Mouse (Mus musculus): ENCODE data around the gene Emid1.
A peak's percentile ranks its signal among the peaks of the same experiment; 100 is the strongest.
"Not testable (repeated sequence)": the region's sequence is repeated elsewhere in the genome, so short reads cannot be mapped to it uniquely, and the experiment has no call there.

The Emid1 gene

DNA sequence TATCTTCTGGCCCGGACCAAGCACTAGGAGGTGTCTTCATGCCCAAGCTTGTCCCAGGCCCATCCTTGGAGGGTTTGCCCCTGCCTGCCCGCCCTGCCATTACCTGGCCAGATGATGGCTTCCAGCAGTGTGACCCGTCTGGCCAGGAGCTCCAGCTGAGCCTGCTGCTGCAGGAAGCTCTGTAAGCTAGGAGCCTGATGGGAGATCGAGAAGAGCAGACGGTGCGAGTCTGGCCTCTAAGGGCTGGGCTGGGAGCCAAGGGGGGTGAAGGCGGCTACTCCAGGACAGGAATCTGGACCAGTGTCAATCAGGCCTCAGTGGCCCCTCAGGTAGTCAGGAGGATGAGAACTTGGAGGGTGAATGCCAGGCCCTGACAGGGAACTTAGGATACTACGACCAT lies 42.6 kb downstream of the Emid1 start:
- DNase-seq (ENCODE audit: low read depth, low spot score), result no peak

DNA sequence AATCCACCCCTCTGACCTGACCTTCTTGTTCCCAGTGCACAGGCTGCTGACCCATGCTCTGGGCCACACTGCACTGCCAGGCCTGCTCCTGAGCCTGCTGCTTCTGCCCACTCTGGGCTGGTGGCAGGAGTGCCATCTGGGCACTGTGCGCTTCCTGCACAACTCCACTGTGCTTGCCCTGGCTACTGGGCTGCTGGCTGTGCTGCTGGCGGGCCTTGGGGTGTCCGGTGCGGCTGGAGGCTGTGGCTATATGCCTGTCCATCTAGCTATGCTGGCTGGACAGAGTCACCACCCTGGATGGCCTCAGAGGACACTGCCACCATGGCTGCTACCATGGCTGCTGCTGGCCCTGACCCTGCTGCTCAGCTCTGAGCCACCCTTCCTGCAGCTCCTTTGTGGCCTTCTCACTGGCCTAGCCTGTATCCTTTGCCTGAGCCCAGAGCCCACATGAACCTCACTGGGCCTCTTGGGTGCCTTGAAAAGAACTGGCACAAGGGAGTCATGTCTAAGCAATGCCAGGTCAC lies 48.0 kb downstream of the Emid1 start:
- no peak for DNase-seq (ENCODE audit: low read depth, low spot score)

DNA sequence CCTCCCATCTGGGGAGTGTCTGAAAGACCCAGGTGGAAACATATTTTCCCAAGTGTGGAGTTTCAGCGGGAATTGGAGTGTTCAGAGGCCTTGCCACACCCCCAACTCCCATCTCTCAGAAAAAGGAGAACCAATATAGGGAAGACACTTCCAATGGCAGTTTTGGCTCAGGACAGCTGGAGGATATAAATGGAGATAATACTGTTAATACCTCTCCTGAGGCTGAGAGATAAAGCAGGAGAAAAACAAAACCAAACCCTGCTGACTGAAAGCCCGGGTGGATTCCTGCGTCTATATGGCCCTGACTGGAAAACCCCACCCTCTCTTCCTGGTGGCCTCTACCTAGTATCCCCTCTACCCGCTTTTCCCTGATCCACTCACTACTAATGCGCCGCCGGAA lies 49.7 kb downstream of the Emid1 start:
- DNase-seq (ENCODE audit: low read depth, low spot score), result no peak

DNA sequence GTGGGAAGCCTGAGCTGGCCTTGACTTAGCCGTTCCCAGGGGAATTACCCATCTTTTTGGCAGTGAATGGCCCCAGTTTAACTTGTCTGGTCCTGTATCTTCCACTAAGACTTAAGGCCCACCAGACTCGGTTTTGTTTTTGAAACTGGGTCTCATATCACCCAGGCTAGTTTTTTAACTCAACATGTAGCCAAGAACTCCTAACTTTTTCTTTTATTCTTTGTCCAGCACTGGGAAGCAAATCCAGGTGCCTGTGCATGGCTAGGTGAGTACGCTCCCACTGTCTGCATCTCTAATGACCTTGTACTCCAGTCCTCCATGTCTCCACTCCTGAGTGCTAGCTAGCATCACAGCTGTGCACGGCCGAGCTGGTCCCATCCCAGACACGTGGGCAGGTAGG lies 50.4 kb downstream of the Emid1 start:
- DNase-seq (ENCODE audit: low read depth, low spot score), result no peak

DNA sequence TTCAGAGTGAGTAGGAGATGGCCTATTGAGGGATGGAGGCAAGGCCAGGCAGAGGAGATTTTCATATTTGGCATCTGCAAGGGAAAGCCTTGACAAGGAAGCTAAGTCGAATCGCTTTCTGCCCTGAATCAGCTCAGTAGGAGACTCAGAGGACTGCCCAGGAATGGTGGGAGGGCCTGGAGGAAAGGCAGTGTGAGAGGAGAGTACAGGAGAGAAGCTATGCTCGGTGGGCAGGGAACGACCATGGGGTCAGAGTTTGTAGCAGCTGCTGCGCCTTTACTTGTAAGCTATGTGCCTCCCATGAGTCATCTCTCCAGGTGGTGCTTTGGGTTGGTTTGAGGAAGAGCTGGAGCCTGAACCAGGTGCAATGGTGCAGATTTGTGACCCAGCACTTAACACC lies 51.3 kb downstream of the Emid1 start:
- no peak for DNase-seq (ENCODE audit: low read depth, low spot score)

DNA sequence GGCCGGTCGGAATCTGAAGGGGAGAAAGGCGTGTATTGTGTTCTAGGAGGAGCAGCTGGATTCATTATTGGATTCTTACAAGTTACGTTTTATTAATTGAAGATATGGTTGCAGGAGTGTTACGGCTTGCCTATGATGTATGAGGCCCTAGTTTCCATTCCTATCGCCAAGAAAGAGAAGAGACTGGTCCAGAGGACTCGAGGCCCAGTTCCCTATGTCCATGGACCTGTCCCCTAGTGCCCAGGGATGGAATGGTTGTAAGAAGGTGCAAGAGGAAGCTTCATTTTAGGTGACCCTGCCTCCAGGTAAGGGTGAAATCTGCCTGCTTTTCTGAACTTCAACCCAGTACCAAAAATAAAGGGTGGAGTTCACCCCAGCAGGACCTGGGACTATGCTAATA lies 51.8 kb downstream of the Emid1 start:
- DNase-seq (ENCODE audit: low read depth, low spot score), result no peak

DNA sequence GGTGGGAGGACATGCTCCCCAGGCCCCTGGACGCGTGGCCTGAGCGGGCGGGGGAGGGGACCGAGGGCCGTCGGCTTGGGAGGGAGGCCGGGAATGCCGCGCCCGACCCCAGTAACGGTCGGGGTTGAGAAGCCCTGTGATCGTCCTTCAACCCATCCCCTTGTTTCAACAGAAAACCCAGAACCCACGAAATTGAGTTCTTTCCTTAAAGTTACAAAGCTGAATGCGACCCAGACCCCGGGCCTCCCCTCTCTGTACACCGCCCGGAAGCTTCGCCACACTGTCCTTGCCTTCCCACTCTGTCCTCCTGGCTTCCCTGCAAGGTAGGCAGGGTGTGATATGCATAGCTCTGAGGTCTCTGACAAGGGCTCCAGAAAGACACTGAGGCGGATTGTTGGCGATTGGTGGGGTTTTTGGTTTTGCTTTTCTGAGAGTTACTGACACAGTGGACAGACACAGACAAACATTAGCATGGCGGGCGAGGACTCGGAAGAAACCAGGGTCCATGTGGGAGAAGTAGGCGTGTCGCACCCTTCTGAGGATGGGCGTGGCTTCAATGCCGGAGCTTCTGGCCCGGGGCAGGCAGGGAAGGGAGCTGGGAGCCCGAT lies 52.4 kb downstream of the Emid1 start:
- peak; percentile 78 for DNase-seq (ENCODE audit: low read depth, low spot score)

DNA sequence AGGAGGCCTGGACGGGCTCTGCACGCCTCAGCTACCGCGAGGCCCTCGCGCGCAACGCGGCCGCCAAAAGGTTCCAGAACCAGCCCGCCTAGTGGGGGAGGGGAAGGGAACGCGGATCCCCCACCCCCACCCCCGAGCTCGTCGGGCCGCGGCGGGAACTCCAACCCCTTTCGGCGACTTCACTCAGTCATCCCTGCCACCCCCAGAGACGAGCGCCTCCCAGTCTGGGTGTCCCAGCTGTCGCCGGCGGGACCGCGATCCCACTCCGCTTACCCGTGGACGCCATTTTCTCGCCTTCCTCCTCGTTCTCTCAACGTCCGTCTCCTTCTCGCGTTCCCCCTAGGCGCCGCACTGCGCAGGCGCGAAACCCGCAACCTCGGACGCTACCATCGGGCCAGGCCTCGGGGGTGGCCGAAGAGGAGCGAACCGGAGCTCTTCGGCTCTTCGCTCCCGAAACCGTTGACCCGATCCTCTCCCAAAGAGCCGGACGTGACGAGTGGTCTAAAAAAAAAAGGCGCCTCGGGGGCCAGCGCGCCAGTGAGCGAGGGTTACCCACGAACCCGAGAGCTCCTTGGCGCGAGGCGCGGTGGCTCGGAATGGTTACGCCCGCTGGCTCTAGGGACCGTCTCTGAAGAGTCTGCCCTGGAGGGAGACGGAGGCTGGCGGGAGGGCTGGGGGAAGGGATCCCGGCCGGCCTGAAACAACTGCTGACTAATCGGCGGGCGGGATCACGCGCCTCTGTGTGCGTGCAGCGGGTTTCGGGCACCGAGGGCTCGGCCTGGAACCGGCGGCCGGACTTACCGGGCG lies 53.1 kb downstream of the Emid1 start, which contains the start of the genes Rhbdd3 and Ewsr1:
Rhbdd3 (plus strand) TSS at position 191 of the 807 bp plus-strand sequence.
Ewsr1 (minus strand) TSS at position 531 of the 807 bp plus-strand sequence.
- peak; percentile 98 for DNase-seq (ENCODE audit: low read depth, low spot score)

DNA sequence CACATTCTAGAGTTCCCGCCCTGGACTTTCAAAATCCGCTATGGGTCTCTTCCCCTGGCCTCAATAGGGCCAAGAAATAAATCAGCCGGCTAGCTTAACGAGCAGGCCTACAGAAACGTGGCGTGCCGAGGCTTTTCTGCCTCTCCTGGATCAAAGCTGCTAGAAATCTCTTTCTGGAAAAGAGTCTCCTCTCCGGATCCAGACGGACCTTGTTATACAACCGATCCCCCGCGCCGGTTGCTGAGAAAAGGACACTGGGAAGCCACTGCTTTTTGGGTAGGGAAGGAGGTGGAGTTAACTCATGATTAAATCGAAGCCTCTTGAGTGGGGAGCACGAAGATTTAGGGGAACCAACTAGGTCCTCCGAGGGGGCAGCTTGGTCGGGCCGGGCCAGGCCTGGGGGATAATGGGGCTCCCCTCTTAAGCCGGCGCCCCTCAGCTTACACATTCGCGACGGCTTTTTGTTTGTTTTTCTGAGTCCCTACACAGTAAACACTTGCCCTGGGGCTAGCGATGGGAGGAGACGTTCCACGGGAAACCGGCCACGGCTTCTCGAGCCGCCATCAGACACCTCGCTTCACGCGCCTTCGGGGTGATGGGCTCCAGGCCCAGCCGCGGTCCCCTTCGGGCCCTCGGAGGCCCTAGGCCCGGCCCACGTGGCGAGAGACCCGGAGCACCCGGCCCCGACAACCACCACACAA lies 53.9 kb downstream of the Emid1 start:
- no peak for DNase-seq (ENCODE audit: low read depth, low spot score)

DNA sequence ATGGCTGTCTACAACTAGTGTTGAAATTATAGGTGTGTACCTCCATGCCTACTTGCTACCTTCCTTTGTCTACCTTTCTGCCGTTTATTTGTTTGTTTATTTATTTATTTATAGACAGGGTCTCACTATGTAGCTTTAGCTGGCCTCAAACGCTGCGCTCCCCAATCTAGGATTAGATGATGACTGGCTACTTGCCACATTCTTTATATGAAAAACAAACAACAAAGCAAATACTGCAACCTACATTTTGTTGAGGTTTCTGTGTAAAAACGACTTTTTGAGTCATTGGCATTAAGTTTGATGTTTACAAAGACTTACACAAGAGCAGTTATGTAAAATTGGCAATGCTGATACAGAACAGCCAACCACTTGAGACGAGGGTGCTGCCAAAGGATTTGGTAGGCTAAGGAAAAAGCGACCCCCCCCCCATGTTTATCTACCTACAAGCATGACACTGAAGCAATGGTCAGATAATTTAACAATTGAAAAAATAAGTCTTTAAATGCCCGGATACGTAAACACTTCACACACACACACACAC lies 55.5 kb downstream of the Emid1 start:
- peak; percentile 21 for DNase-seq (ENCODE audit: low read depth, low spot score)

DNA sequence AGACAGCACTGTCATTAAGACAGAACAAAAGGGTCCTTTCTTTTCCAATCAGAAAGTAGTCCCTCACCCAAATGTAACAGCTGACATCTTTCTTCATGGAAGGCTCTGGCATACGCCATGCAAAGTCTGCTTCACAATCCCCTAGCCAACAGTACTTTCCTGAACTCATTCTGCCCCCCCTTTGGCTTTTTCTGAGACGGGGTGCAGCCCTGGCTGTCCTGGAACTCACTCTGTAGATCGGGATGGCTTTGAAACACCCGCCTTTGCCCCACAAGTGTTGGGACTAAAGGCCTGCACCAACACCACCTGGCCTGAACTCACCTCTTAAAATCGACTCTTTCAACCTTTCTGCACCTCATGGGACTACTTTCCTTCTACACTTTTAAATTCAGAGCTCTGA lies 56.2 kb downstream of the Emid1 start:
- no peak for DNase-seq (ENCODE audit: low read depth, low spot score)

DNA sequence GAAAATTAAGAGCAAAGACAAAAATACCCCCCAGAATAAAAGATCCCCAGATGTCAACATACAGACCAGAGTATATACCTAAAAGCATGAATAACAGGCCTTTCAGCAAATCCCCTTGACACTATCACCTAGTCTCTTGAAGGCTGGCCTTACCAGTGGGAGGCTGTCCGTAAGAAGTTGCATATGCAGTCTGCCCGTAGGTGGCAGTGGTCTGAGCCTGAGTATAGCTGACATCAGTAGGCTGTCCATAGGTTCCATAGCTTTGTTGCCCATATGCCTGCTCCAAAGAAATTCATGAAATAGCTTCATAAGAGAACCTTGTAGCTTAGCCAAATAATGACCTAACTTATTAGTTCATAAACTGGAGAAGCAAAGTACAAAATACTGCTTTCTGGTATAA lies 60.4 kb downstream of the Emid1 start:
- no peak for DNase-seq (ENCODE audit: low read depth, low spot score)

DNA sequence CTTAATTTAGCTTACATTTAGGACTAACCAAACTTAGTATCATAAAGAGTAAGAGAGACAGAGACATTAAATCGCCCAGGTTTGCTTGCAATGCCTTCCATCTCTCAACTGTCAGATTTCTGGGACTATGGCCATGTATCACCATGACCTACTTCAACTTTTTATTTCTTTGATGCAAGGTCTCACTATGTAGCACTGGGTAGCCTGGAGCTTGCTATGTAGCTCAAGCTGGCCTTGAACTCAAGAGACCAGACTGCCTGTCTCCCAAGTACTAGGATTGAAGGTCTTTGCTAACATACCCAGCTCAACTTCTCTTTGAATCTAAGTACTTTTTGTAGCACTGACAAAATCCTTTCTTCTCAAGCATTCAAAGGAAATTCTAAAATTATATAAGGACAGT lies 62.9 kb downstream of the Emid1 start:
- no peak for DNase-seq (ENCODE audit: low read depth, low spot score)

DNA sequence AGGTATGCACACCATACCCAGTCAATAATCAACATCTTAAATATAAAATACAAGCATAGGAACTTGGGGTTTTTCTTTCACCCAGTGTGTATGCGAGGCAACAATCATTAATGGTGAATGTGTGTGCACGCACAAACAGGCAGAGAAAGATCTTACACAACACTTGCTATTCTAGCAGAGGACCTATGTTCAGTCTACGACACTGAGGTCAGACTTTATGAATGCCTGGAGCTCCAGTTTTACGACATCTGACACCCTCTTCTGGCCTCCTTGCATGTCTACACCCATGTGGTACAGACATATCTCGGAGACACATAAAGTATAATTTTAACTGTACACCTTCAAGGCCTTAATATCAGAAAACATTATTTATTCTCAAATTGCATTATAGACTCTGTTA lies 75.2 kb downstream of the Emid1 start:
- not testable (repeated sequence) for DNase-seq (ENCODE audit: low read depth, low spot score)

DNA sequence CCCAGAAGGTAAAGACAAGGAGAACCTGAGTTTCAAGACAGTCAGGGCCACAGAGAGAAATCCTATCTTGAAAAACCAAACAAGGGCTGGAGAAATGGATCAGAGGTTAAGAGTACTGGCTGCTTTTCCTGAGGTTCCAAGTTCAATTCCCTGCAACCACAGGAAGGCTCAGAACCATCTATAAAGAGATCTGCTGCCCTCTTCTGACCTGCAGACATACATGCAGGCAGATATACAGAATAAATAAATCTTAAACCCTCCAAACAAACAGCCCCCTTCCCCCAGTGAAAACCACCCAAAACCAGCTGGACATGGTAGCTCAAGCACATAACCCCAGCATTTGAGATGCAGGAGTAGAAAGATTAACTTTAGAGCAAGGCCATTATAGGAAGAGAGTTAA lies 76.3 kb downstream of the Emid1 start:
- no peak for DNase-seq (ENCODE audit: low read depth, low spot score)

DNA sequence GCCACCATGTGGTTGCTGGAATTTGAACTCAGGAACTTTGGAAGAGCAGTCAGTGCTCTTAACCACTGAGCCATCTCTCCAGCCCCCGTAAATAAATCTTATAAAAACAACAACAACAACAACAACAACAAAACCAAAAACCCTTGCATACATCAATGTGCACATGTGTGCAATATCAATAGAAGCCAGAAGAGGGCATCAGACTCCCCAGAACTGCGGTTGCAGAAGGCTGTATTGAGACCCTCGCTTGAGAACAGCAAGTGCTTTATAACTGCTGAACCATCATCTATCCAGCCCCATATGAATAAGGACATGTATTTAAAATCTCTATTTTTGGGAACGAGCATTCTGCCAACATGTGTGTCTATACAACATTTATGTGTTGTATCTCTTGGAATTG lies 77.2 kb downstream of the Emid1 start:
- peak; percentile 33 for DNase-seq (ENCODE audit: low read depth, low spot score)

DNA sequence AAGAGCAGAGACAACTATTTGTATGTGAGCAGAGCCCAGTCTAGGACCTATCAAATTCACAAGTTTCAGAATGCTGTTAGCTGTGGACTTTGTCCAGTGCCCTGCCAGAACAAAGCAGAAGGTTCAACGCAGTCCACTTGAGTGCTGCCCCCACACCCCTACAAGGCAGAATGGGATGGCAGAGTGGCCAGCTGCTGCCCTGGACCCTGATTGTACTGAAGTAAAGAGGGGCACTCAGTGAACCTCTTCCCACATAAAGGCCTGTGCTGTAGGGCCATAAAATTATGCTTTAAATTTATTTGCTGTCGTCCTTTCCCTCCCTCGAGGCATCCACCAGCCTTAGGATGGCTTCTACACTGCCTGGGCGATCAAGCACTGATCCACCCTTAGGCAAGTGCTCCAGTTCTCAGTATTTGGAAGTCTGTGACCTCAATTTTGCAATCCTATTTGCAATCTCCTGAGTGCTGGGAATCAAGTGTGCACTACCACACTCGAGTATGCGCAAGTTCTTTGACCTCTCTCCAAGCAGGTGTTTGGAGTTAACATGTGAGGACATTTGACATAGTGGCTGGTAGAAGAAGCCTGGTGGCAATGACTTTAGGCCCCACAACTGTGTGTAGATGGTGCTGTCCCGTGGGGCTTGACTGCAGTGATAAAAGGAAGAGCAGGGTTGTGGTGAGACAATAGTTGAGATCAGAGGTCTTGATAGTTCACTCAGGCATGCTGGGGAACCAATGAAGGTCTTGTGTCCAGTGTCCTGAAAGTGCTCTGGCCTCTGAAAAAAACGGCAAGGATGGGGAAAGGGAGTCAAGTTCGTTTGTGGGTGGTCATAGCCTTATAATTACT lies 83.7 kb downstream of the Emid1 start:
- no peak for DNase-seq (ENCODE audit: low read depth, low spot score)

DNA sequence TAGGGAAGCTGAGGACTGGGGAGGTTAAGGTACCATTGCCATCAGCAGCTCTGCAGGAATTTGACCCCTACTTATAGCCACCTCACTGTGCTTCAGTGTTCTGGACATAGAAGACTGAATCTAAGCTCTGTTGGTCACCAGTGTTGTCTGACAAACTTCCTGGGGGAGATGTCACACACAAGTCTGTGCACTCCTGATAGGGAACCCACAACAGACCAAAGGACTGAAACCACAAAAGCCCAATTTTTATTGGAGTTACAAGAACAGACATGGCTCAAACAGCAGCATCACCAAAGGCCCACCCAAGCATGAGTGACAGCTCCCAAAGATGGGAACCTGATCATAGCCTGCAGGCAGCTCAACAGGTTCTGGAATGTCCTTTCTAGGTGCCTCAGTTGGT lies 85.0 kb downstream of the Emid1 start:
- no peak for DNase-seq (ENCODE audit: low read depth, low spot score)

DNA sequence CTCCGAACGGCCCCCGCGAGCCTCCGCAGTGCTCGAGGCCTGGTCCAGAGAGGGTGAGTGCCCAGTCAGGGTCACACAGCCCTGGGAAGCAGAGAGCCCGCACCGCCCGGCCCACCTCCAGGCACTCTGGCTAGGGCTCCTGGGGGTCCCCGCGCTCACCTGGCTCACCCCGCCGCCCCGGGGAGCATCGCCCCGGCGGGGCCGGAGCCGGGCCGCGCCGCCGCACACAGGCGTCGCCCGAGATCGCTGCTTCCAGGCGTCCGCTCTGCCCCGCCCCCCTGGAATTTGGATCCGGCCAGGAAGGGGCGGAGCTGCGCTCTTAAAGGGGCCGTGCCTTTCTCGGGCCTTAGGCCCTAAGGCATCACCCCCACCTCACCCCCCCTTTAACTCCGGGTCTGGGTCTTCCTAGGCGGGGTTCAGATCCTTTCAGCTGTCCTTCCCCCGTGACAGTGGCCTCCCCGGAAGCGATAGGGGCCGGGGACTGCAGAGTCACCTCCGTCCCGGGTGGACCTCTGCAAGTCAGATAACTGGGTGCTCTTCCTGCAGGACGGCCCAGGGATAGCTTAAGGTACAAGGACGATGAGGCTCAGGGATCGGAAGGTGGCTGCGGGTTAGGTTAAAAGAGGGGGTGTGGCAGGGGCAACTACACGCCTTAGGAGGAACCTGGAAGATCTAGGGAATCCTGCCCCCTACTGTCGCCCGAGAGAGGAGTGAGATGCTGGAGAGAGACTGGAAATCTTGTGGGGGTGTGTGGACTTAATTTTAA lies 86.8 kb downstream of the Emid1 start, which contains the start of gene Gas2l1:
Gas2l1 (minus strand) TSS at position 272 of the 766 bp plus-strand sequence.
- DNase-seq (ENCODE audit: low read depth, low spot score), result peak; percentile 67
